Mouse (Mus musculus) heart, postnatal 0 days (tissue): ENCODE results near the gene Tcf12. TPM values are rescaled to one million over a fixed set of nuclear protein-coding genes. Genes with fewer than 3 reads are reported as not detected.

Experiments
- ATAC-seq: fragments of 200-750 bp; cut with Nextera tagmentation; 2 replicates; pipeline ENCODE4 v1.8.0; 2017; ENCODE audit warnings: low read depth, moderate number of reproducible peaks, moderate library complexity; ENCODE audit not compliant: insufficient read depth
- DNase-seq: peaks from one replicate; pipeline ENCODE4 v3.0.0-alpha.2; 2016; ENCODE audit warnings: low spot score
- H3K27ac ChIP-seq: fragments of 300-500 bp; sonication (generic); 2 replicates; pipeline ENCODE4 v1.5.1; 2014; ENCODE audit warnings: low read depth, mild to moderate bottlenecking
- H3K27me3 ChIP-seq: fragments of 300-500 bp; sonication (generic); 2 replicates; pipeline ENCODE4 v1.6.1; 2014; ENCODE audit warnings: low read length, mixed read lengths; ENCODE audit not compliant: control insufficient read depth, insufficient read depth
- H3K36me3 ChIP-seq: fragments of 300-500 bp; sonication (generic); replicated peaks from 2 replicates; pipeline ENCODE4 v1.6.1; 2014; ENCODE audit warnings: low read length, mixed read lengths; ENCODE audit not compliant: control insufficient read depth, insufficient read depth
- H3K4me1 ChIP-seq: fragments of 300-500 bp; sonication (generic); 2 replicates; pipeline ENCODE4 v1.6.1; 2014; ENCODE audit warnings: antibody characterized with exemption; ENCODE audit not compliant: control insufficient read depth, insufficient read depth
- H3K4me2 ChIP-seq: fragments of 300-500 bp; sonication (generic); 2 replicates; pipeline ENCODE4 v1.6.1; 2014; ENCODE audit warnings: low read depth, mild to moderate bottlenecking, low read length, moderate library complexity
- H3K4me3 ChIP-seq: fragments of 300-500 bp; sonication (generic); 2 replicates; pipeline ENCODE4 v1.5.1; 2014; ENCODE audit warnings: low read depth, low read length
- H3K9ac ChIP-seq: fragments of 300-500 bp; sonication (generic); replicated peaks from 2 replicates; pipeline ENCODE4 v1.6.1; 2014; ENCODE audit warnings: low read depth, low read length, mixed read lengths
- H3K9me3 ChIP-seq: fragments of 300-500 bp; sonication (generic); replicated peaks from 2 replicates; pipeline ENCODE4 v1.6.1; 2016; ENCODE audit warnings: low read length; ENCODE audit not compliant: control insufficient read depth
- CTCF ChIP-seq: IDR thresholded peaks from 2 replicates; pipeline ENCODE4 v1.5.1; 2016; ENCODE audit warnings: antibody characterized with exemption, control low read depth, low read depth
- EP300 ChIP-seq: IDR thresholded peaks from 2 replicates; pipeline ENCODE4 v1.6.1; 2016; ENCODE audit warnings: antibody characterized with exemption, low read depth
- WGBS: fragments of 180-500 bp; shearing (Covaris S2); extraction: QIAGEN DNeasy Blood & Tissue Kit; methylation state at CpG from one replicate; pipeline ENCODE4 v1.1.7; 2014; 5-methylcytosine and 5-hydroxymethylcytosine counted together
- polyA plus RNA-seq: library from polyadenylated mRNA; unstranded; fragments of >200 nt; fragmentation: Nextera tagmentation; extraction: Ambion mirVana; gene quantifications from 2 replicates; pipeline ENCODE4 v1.2.1, GENCODE M21; 2015
- total RNA-seq: library from RNA; depleted of rRNA; stranded (reverse); fragments of >200 nt; gene quantifications from 2 replicates; pipeline ENCODE4 v1.2.3, GENCODE M21; 2014; ENCODE audit warnings: low replicate concordance

Tcf12 gene
- total and polyA plus RNA-seq, 2 experiments from 2014 or later = 14.3 to 69.4 TPM

DNA sequence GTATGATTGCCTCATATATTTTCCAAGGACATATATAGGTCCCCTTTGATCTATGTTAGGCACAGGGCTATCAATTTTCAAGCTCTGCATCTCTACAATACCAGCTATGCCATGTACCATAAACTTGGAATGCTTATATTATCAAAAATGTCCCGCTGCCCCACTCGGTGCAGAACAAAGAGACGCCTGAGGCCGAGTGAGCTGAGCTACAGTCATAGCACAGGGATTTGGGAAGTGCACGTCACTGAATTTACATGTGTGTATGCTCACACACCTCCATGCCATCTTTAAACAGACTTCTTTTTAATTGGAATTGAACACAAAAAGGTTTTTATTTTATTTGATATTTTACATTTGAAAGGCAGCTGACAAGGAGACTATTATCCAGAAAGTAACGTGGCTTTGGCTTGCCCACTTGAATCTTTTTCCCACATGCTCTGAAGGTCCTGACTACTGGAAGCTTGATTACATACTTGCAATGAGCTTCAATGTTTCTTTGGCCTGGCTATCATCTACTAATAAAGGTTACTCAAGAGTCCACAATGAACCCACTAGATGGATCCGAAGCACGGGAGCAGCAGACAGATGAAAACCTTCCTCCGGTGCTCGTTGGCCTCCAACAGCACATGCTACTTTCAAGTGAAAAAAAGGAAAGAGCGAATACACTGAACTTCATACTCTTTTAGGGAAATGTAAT lies 217.3 kb downstream of the Tcf12 start:
- TF ChIP-seq CTCF (no peak), EP300 (no peak)
- H3K36me3 ChIP-seq = no peaks in the 10 kb centered on the region
- ATAC-seq (no peak), DNase-seq (no peak)
- H3K27ac ChIP-seq = 0 out of 2 replicates have a peak overlapping the region, but pooled peaks have one; percentile 25
- 0 out of 2 replicates have a peak, but pooled peaks cover 6% of the 10 kb centered on the region for H3K4me1 ChIP-seq
- 0 out of 2 replicates have a peak overlapping the region, but pooled peaks have one; percentile 26 for H3K4me2 ChIP-seq
- peak overlapping the region; percentile 11; the same call in 1 of the 2 replicates for H3K4me3 ChIP-seq
- H3K9me3 ChIP-seq = no peaks in the 10 kb centered on the region
- no peak overlapping the region for H3K9ac ChIP-seq
- WGBS = 78% methylated on average over 11 of the region's 11 CpGs
- no peaks in the 10 kb centered on the region for H3K27me3 ChIP-seq

- no peak overlapping the region for H3K4me2 ChIP-seq
- no peaks in the 10 kb centered on the region for H3K4me1 ChIP-seq
- H3K36me3 ChIP-seq = peaks cover 10% of the 10 kb centered on the region; the same call in 1 of the 2 replicates
- no peaks in the 10 kb centered on the region for H3K9me3 ChIP-seq
- no peak overlapping the region for H3K9ac ChIP-seq
- no peaks in the 10 kb centered on the region for H3K27me3 ChIP-seq
- ATAC-seq (no peak), DNase-seq (no peak)
- 41% methylated on average over 5 of the region's 5 CpGs for WGBS
- no peak overlapping the region for H3K4me3 ChIP-seq
- no peak overlapping the region for H3K27ac ChIP-seq
- TF ChIP-seq EP300 (no peak), CTCF (no peak)
These were observed 223.2 kb downstream of the Tcf12 start for GRCm38 (mm10) chr9:71888450-71888849.

GRCm38 (mm10) chr9:71880629-71881028 lies 231.0 kb downstream of the Tcf12 start:
- Histone ChIP-seq H3K9ac (no peak overlapping the region), H3K36me3 (peaks cover 44% of the 10 kb centered on the region), H3K27me3 (no peaks in the 10 kb centered on the region), H3K27ac (no peak overlapping the region), H3K4me3 (no peak overlapping the region), H3K4me1 (no peaks in the 10 kb centered on the region), H3K9me3 (no peaks in the 10 kb centered on the region; the same call in 1 of the 2 replicates), H3K4me2 (no peak overlapping the region)
- TF ChIP-seq CTCF (no peak), EP300 (no peak)
- WGBS = 39% methylated on average over 1 of the region's 1 CpGs
- ATAC-seq = no peak
- DNase-seq = peak; percentile 36

- DNase-seq (no peak), ATAC-seq (no peak)
- Histone ChIP-seq H3K27ac (no peak overlapping the region), H3K9ac (no peak overlapping the region), H3K36me3 (peaks cover 47% of the 10 kb centered on the region), H3K4me2 (no peak overlapping the region), H3K4me1 (no peaks in the 10 kb centered on the region), H3K9me3 (no peaks in the 10 kb centered on the region; the same call in 1 of the 2 replicates), H3K27me3 (no peaks in the 10 kb centered on the region), H3K4me3 (no peak overlapping the region)
- TF ChIP-seq EP300 (no peak), CTCF (no peak)
- 58% methylated on average over 5 of the region's 5 CpGs for WGBS
These were observed 231.7 kb downstream of the Tcf12 start for GRCm38 (mm10) chr9:71879972-71880371.

- Histone ChIP-seq H3K9me3 (no peaks in the 10 kb centered on the region; the same call in 1 of the 2 replicates), H3K9ac (no peak overlapping the region), H3K4me3 (no peak overlapping the region), H3K4me1 (no peaks in the 10 kb centered on the region), H3K4me2 (no peak overlapping the region), H3K27me3 (no peaks in the 10 kb centered on the region), H3K36me3 (peaks cover 48% of the 10 kb centered on the region), H3K27ac (no peak overlapping the region)
- no peak for TF ChIP-seq EP300
- TF ChIP-seq CTCF = no peak
- DNase-seq (no peak), ATAC-seq (no peak)
- WGBS = 75% methylated on average over 2 of the region's 2 CpGs
These were observed 232.3 kb downstream of the Tcf12 start for GRCm38 (mm10) chr9:71879415-71879814.

DNA sequence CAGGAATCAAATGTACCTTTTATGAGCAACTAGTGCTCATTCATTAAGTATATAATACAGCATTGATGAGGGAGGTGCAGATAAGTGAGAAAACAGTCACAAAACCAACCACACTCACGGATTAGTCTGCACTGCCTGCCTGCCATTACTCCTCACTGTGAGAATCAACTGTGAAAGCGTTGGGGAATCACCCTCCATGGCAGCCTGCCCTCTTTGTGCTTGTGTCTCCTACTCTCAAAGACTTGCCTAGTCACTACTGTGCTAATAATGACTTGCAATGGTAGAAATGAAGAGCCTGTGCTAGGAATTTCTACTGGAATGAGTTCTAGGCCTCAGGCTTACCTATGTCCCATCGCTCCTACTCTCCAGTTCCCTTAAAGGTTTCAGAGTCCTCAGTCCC lies 233.8 kb downstream of the Tcf12 start:
- TF ChIP-seq CTCF (no peak), EP300 (no peak)
- peaks cover 40% of the 10 kb centered on the region for H3K36me3 ChIP-seq
- H3K4me3 ChIP-seq = no peak overlapping the region
- no peak overlapping the region for H3K4me2 ChIP-seq
- no peak for ATAC-seq
- DNase-seq = no peak
- no peaks in the 10 kb centered on the region; the same call in 1 of the 2 replicates for H3K9me3 ChIP-seq
- H3K27ac ChIP-seq = no peak overlapping the region
- H3K9ac ChIP-seq = no peak overlapping the region
- WGBS = 91% methylated on average over 3 of the region's 3 CpGs
- no peaks in the 10 kb centered on the region for H3K4me1 ChIP-seq
- no peaks in the 10 kb centered on the region for H3K27me3 ChIP-seq
